Comparison of ENCODE assay signal across 9 mouse cellular contexts in the genomic region with DNA sequence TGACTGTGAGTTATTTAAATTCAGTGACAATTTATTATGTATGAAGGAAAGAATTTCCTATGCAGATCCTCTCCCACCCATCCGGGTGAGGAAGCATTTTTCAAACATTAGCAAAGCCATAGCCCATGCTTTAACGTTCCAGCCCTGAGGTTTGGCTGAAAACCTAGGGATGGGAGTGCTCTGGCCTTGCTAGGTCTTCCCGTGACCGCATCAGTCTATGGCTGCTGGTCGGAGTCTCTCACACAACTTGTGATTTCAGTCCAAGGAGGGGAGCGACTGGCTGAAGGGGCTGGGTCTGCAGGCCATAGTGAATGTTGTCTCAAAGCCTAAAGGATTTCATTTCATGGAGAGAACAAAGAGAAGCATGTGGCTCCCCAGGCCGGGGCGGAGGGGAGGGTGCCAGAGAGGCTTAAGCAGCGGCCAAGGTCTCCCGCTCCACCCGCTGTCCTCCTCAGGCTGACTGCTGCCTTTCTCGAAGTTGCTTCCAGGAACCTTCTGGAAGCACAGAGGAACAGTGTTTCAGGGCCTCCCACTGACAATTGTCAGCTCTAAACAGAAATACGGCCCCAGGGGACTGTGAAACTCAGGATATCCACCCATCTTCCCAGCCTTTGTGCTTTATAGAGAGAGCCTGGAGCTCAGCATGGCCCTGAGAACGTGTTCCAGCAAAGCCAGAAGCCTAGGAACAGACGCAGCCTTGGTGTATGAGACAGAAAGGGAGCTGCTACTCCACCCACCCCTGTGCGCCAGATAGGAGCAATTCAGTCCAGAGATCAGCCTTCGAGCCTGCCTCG. TPM values are rescaled to one million over a fixed set of nuclear protein-coding genes. Genes with fewer than 3 reads are reported as not detected.
DNase-seq lines count a peak whose midpoint lies in the region; ATAC-seq and TF ChIP-seq lines count a peak whose summit lies in the region.
"Had no signal": no experiment of that assay in that cellular context is flagged by ENCODE, and none has a peak within 500 bp of the region (broad histone marks: within the 10 kb centered on the region; RNA-seq: fewer than 3 reads in every experiment).

No protein-coding gene starts in this region.

- no peak overlapping the region for H3K4me3 ChIP-seq in heart, embryonic 11.5 days (ENCODE audit: low read depth, low read length)
- H3K4me3 ChIP-seq in forebrain, postnatal 0 days (ENCODE audit: low read depth, low read length), result no peak overlapping the region
- H3K4me3 ChIP-seq in hindbrain, embryonic 16.5 days (ENCODE audit: low read length), result no peak overlapping the region
- H3K4me3 ChIP-seq in lung, postnatal 0 days (ENCODE audit: low read depth, low read length), result no peak overlapping the region
- no peak overlapping the region for H3K4me3 ChIP-seq in stomach, postnatal 0 days (ENCODE audit: low read depth, low read length)
- H3K4me3 ChIP-seq: erythroblast, embryonic 14.5 days had no signal

- 71% methylated on average over 18 of the region's 18 CpGs for WGBS in heart, embryonic 11.5 days (ENCODE audit: insufficient replicate concordance)
- 19% methylated on average over 18 of the region's 18 CpGs for WGBS in forebrain, postnatal 0 days
- 35% methylated on average over 18 of the region's 18 CpGs for WGBS in hindbrain, embryonic 16.5 days
- 44% methylated on average over 18 of the region's 18 CpGs for whole genome bisulfite sequencing in lung, postnatal 0 days
- WGBS in stomach, postnatal 0 days, result 24% methylated on average over 18 of the region's 18 CpGs

- H3K36me3 ChIP-seq in heart, embryonic 11.5 days (ENCODE audit: control insufficient read depth, insufficient read depth, low read length), result no peaks in the 10 kb centered on the region
- no peaks in the 10 kb centered on the region for H3K36me3 ChIP-seq in forebrain, postnatal 0 days (ENCODE audit: insufficient read depth)
- no peaks in the 10 kb centered on the region for H3K36me3 ChIP-seq in hindbrain, embryonic 16.5 days (ENCODE audit: control insufficient read depth, insufficient read depth, low read length)
- H3K36me3 ChIP-seq in lung, postnatal 0 days (ENCODE audit: insufficient read depth, low read length), result peaks cover 5% of the 10 kb centered on the region; the same call in 1 of the 2 replicates
- H3K36me3 ChIP-seq in stomach, postnatal 0 days (ENCODE audit: control insufficient read depth, insufficient read depth, low read length), result 0 out of 2 replicates have a peak, but pooled peaks cover 3% of the 10 kb centered on the region

- no peak overlapping the region; the same call in 1 of the 2 replicates for H3K27ac ChIP-seq in heart, embryonic 11.5 days (ENCODE audit: low read depth, low read length)
- H3K27ac ChIP-seq in forebrain, postnatal 0 days (ENCODE audit: low read depth, low read length), result peak overlapping the region; percentile 73
- H3K27ac ChIP-seq in hindbrain, embryonic 16.5 days (ENCODE audit: low read depth, low read length), result peak overlapping the region; percentile 76
- H3K27ac ChIP-seq in lung, postnatal 0 days (ENCODE audit: low read length), result peak overlapping the region; percentile 80
- H3K27ac ChIP-seq in stomach, postnatal 0 days (replicated peaks), result peak overlapping the region; percentile 81

- H3K9me3 ChIP-seq in heart, embryonic 11.5 days (replicated peaks; ENCODE audit: control insufficient read depth, low read length), result no peaks in the 10 kb centered on the region
- no peaks in the 10 kb centered on the region for H3K9me3 ChIP-seq in forebrain, postnatal 0 days (ENCODE audit: low read length)
- H3K9me3 ChIP-seq in hindbrain, embryonic 16.5 days (ENCODE audit: control insufficient read depth, low read length), result no peaks in the 10 kb centered on the region
- H3K9me3 ChIP-seq in lung, postnatal 0 days (ENCODE audit: low read length), result no peaks in the 10 kb centered on the region
- H3K9me3 ChIP-seq in stomach, postnatal 0 days (ENCODE audit: control insufficient read depth, low read length), result no peaks in the 10 kb centered on the region

- peak; percentile 97 for DNase-seq in heart, adult 11 months
- DNase-seq in adrenal gland, postnatal 25 days, result peak; percentile 45
- peak; percentile 59 for DNase-seq in forebrain, postnatal 0 days
- DNase-seq in lung, postnatal 0 days (ENCODE audit: low spot score), result peak; percentile 35
- peak; percentile 40 for DNase-seq in stomach, postnatal 0 days (ENCODE audit: low spot score)
- DNase-seq in yolk sac, embryonic 10.5 days (ENCODE audit: low spot score), result no peak

- no peak overlapping the region for H3K4me2 ChIP-seq in heart, embryonic 11.5 days
- H3K4me2 ChIP-seq in forebrain, postnatal 0 days (ENCODE audit: low read depth), result peak overlapping the region; percentile 6; the same call in 1 of the 2 replicates
- no peak overlapping the region for H3K4me2 ChIP-seq in hindbrain, embryonic 16.5 days (ENCODE audit: low read length)
- no peak overlapping the region for H3K4me2 ChIP-seq in lung, postnatal 0 days (replicated peaks; ENCODE audit: low read depth, low read length)
- H3K4me2 ChIP-seq in stomach, postnatal 0 days (replicated peaks; ENCODE audit: low read depth), result peak overlapping the region; percentile 27

- TF ChIP-seq EP300 in lung, postnatal 0 days (IDR thresholded peaks at IDR 0.05), result peak; percentile 50; the same call in 1 of the 2 replicates
- TF ChIP-seq EP300 in stomach, postnatal 0 days (optimal IDR thresholded peaks at IDR 0.05), result no peak

- no peak for TF ChIP-seq CTCF in forebrain, postnatal 0 days (IDR thresholded peaks at IDR 0.05; ENCODE audit: low read depth)
- no peak for TF ChIP-seq CTCF in lung, postnatal 0 days (IDR thresholded peaks at IDR 0.05)
- TF ChIP-seq CTCF in stomach, postnatal 0 days (IDR thresholded peaks at IDR 0.05; ENCODE audit: low read depth), result no peak

- peaks cover 15% of the 10 kb centered on the region; the same call in 1 of the 2 replicates for H3K4me1 ChIP-seq in heart, embryonic 11.5 days (ENCODE audit: control insufficient read depth, insufficient read depth, low read length)
- peaks cover 18% of the 10 kb centered on the region for H3K4me1 ChIP-seq in forebrain, postnatal 0 days (ENCODE audit: insufficient read depth)
- peaks cover 18% of the 10 kb centered on the region for H3K4me1 ChIP-seq in hindbrain, embryonic 16.5 days (ENCODE audit: control insufficient read depth, insufficient read depth, low read depth, low read length)
- peaks cover 15% of the 10 kb centered on the region; the same call in 1 of the 2 replicates for H3K4me1 ChIP-seq in lung, postnatal 0 days (ENCODE audit: insufficient read depth, low read depth, low read length)
- 0 out of 2 replicates have a peak, but pooled peaks cover 2% of the 10 kb centered on the region for H3K4me1 ChIP-seq in stomach, postnatal 0 days (replicated peaks; ENCODE audit: control insufficient read depth, insufficient read depth)

- H3K27me3 ChIP-seq in heart, embryonic 11.5 days (ENCODE audit: control insufficient read depth, insufficient read depth, low read length), result no peaks in the 10 kb centered on the region
- no peaks in the 10 kb centered on the region for H3K27me3 ChIP-seq in forebrain, postnatal 0 days (ENCODE audit: insufficient read depth, low read length)
- H3K27me3 ChIP-seq in hindbrain, embryonic 16.5 days (replicated peaks; ENCODE audit: control insufficient read depth, insufficient read depth, low read length), result no peaks in the 10 kb centered on the region
- H3K27me3 ChIP-seq in lung, postnatal 0 days (replicated peaks; ENCODE audit: insufficient read depth, low read length), result no peaks in the 10 kb centered on the region
- no peaks in the 10 kb centered on the region for H3K27me3 ChIP-seq in stomach, postnatal 0 days (ENCODE audit: control insufficient read depth, insufficient read depth, low read length)

- no peak overlapping the region for H3K9ac ChIP-seq in heart, embryonic 11.5 days (ENCODE audit: low read depth, low read length)
- H3K9ac ChIP-seq in forebrain, postnatal 0 days, result peak overlapping the region; percentile 44
- peak overlapping the region; percentile 18; the same call in 1 of the 2 replicates for H3K9ac ChIP-seq in hindbrain, embryonic 16.5 days (ENCODE audit: low read depth, low read length)
- H3K9ac ChIP-seq in lung, postnatal 0 days (replicated peaks; ENCODE audit: low read depth), result no peak overlapping the region
- peak overlapping the region; percentile 47 for H3K9ac ChIP-seq in stomach, postnatal 0 days (ENCODE audit: low read length)

- no peak for ATAC-seq in heart, embryonic 11.5 days (replicated peaks; ENCODE audit: insufficient number of reproducible peaks, low FRiP score, low TSS enrichment)
- ATAC-seq in forebrain, postnatal 0 days, result peak; percentile 70
- peak; percentile 69 for ATAC-seq in hindbrain, embryonic 16.5 days
- ATAC-seq in lung, postnatal 0 days, result peak; percentile 26
- peak; percentile 56; the same call in 1 of the 2 replicates for ATAC-seq in stomach, postnatal 0 days (ENCODE audit: low FRiP score, low TSS enrichment)

RNA-seq across cellular contexts. Expression of a gene that starts 38.6 kb away (rescaled TPM):
- not detected in 2 replicates for polyA plus RNA-seq in heart, embryonic 11.5 days (2014; fragmentation: Nextera tagmentation; extraction: Ambion mirVana)
- total RNA-seq in adrenal gland, postnatal 25 days (2021), result not detected in 2 replicates
- total RNA-seq in forebrain, postnatal 0 days (2014; rRNA removed), result not detected in 2 replicates
- not detected in 2 replicates for polyA plus RNA-seq in forebrain, postnatal 0 days (2015; fragmentation: Nextera tagmentation; extraction: Ambion mirVana)
- polyA plus RNA-seq in hindbrain, embryonic 16.5 days (2015; fragmentation: Nextera tagmentation; extraction: Ambion mirVana), result not detected in 2 replicates
- polyA plus RNA-seq in lung, postnatal 0 days (2015; fragmentation: Nextera tagmentation; extraction: Ambion mirVana), result not detected in 2 replicates
- polyA plus RNA-seq in stomach, postnatal 0 days (2015; fragmentation: Nextera tagmentation; extraction: Ambion mirVana), result not detected in 2 replicates

RNA-seq across cellular contexts. Expression of a gene that starts 42.1 kb away (rescaled TPM):
- 21.8 and 23.7 TPM in 2 replicates for polyA plus RNA-seq in heart, embryonic 11.5 days (2014; fragmentation: Nextera tagmentation; extraction: Ambion mirVana)
- 42.9 and 48.4 TPM in 2 replicates for total RNA-seq in adrenal gland, postnatal 25 days (2021)
- 18.9 and 21.2 TPM in 2 replicates for total RNA-seq in forebrain, postnatal 0 days (2014; rRNA removed)
- polyA plus RNA-seq in forebrain, postnatal 0 days (2015; fragmentation: Nextera tagmentation; extraction: Ambion mirVana), result 6.0 and 8.5 TPM in 2 replicates
- 9.8 and 11.0 TPM in 2 replicates for polyA plus RNA-seq in hindbrain, embryonic 16.5 days (2015; fragmentation: Nextera tagmentation; extraction: Ambion mirVana)
- 6.4 and 7.0 TPM in 2 replicates for polyA plus RNA-seq in lung, postnatal 0 days (2015; fragmentation: Nextera tagmentation; extraction: Ambion mirVana)
- polyA plus RNA-seq in stomach, postnatal 0 days (2015; fragmentation: Nextera tagmentation; extraction: Ambion mirVana), result 6.8 and 7.9 TPM in 2 replicates

RNA-seq across cellular contexts. Expression of a gene that starts 50.9 kb away (rescaled TPM):
- 18.9 and 20.7 TPM in 2 replicates for polyA plus RNA-seq in heart, embryonic 11.5 days (2014; fragmentation: Nextera tagmentation; extraction: Ambion mirVana)
- total RNA-seq in adrenal gland, postnatal 25 days (2021), result 37.4 and 48.5 TPM in 2 replicates
- total RNA-seq in forebrain, postnatal 0 days (2014; rRNA removed), result 7.8 and 259 TPM in 2 replicates
- polyA plus RNA-seq in forebrain, postnatal 0 days (2015; fragmentation: Nextera tagmentation; extraction: Ambion mirVana), result 3.9 and 5.0 TPM in 2 replicates
- 5.9 and 7.8 TPM in 2 replicates for polyA plus RNA-seq in hindbrain, embryonic 16.5 days (2015; fragmentation: Nextera tagmentation; extraction: Ambion mirVana)
- polyA plus RNA-seq in lung, postnatal 0 days (2015; fragmentation: Nextera tagmentation; extraction: Ambion mirVana), result 24.2 and 27.5 TPM in 2 replicates
- 10.9 and 11.5 TPM in 2 replicates for polyA plus RNA-seq in stomach, postnatal 0 days (2015; fragmentation: Nextera tagmentation; extraction: Ambion mirVana)

Comparison
In these comparisons a context has a peak if more than half of its experiments do, and no peak if none do; other contexts are left out.
1. H3K4me2 ChIP-seq: peak in forebrain, postnatal 0 days (single experiment) and stomach, postnatal 0 days (single experiment); none in heart, embryonic 11.5 days (single experiment), hindbrain, embryonic 16.5 days (single experiment) and lung, postnatal 0 days (single experiment).
2. H3K9ac ChIP-seq: peak in forebrain, postnatal 0 days (single experiment), hindbrain, embryonic 16.5 days (single experiment) and stomach, postnatal 0 days (single experiment); none in heart, embryonic 11.5 days (single experiment) and lung, postnatal 0 days (single experiment).